Mouse (Mus musculus): Measurements from ENCODE around the gene Shc3.

DNA sequence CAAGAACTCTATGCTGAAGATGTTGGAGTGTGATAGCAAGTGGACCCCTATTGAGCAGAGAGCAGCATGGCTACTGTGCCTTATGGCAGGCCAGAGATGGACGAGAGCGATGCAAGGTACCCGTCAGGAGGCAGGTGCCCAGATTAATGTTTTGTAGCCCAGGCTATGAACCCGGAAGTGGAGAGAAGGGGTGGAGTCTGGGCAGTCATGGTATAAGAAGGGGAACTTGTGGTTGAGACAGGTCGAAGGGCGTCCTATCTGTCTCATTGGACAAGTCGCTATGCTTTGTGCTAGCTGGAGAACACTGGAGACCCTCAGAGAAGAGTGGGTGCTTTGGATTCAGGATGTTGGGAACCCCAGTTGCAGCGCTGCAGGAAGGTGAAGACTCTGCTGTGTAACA lies 30.9 kb upstream of the Shc3 start:
- TF ChIP-seq POLR2A (IDR thresholded peaks at IDR 0.05; ENCODE audit: borderline replicate concordance, extremely low read depth, insufficient read depth, insufficient read length, poor library complexity, severe bottlenecking) (no peak), CTCF (IDR thresholded peaks at IDR 0.05; ENCODE audit: borderline replicate concordance, extremely low read depth, insufficient read depth, insufficient read length) (no peak)
